Mouse (Mus musculus) ES-Bruce4 (cell line): ENCODE results near the gene Nmnat3.

Source experiments
- CTCF ChIP-seq: IDR thresholded peaks from one replicate; pipeline ENCODE4 v1.8.1; 2011; ENCODE audit warnings: low read depth, low read length
- EP300 ChIP-seq: IDR thresholded peaks from 2 replicates; pipeline ENCODE4 v1.6.1; 2011; ENCODE audit warnings: low read depth, low read length; ENCODE audit not compliant: insufficient read depth
- POLR2A ChIP-seq: IDR thresholded peaks from one replicate; pipeline ENCODE4 v1.8.1; 2011; ENCODE audit warnings: low read length; ENCODE audit not compliant: insufficient read depth

GRCm38 (mm10) chr9:98418346-98418745 is 131.1 kb downstream of the Nmnat3 start:
- TF ChIP-seq POLR2A (no peak), CTCF (no peak), EP300 (no peak)
